Mouse (Mus musculus): Measurements from ENCODE around the gene Trpc4ap. TPM values are rescaled to one million over a fixed set of nuclear protein-coding genes. Genes with fewer than 3 reads are reported as not detected.

The Trpc4ap gene
- polyA plus RNA-seq, 1 experiment: 223 TPM

DNA sequence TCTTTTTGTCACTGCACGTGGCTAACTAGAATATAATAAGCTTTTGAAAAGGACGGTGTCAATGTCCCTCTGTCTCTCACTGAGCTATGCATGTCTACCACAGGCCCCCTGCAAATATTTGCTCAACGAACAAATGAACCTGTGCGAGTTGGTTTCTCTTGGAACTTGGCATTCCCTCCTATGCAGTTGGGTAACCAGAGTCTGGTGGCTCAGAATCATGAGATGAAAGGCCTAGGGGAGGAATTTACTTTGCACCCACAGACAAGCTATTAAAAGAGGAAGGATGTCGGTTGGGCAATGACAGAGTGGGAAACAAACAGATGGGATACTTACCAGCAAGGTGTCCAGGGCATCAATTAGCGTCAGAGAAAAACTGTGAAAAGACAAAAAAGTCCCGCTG, 34.1 kb upstream of the Trpc4ap start:
- no peak for DNase-seq
- Histone ChIP-seq H3K27me3 (ENCODE audit: control insufficient read depth, insufficient read depth, low read length) (no peaks in the 10 kb centered on the region), H3K27ac (ENCODE audit: insufficient read depth, low read length) (no peak overlapping the region), H3K4me3 (replicated peaks; ENCODE audit: insufficient read depth, low read depth, low read length) (no peak overlapping the region), H3K4me1 (ENCODE audit: control insufficient read depth, insufficient read depth, low read length) (no peaks in the 10 kb centered on the region)
- TF ChIP-seq POLR2A (IDR thresholded peaks at IDR 0.05; ENCODE audit: borderline replicate concordance, insufficient read depth, low read length) (no peak), CTCF (IDR thresholded peaks at IDR 0.05; ENCODE audit: borderline replicate concordance, insufficient read depth, low read depth, low read length) (no peak)
- WGBS: 82% methylated on average over 7 of the region's 7 CpGs

DNA sequence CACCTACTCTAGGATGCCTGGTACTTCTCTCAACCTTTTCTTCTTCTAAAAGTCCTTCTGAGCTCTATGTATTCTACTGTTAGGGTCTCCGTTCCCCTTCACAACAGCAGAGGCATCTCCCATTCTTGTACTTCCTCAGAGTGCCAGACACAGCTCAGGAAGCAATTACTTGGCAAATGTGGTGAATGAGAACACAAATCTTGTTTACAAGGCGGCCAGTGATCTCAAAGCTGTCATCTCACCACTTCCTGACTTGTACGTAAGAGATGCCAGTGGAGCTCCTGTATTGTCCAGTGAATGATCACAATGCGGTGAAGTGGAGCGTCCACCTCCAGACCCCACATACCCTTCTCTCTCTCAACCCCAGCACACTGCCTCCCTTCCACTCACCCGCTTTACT, 32.3 kb upstream of the Trpc4ap start:
- H3K27me3 ChIP-seq (ENCODE audit: control insufficient read depth, insufficient read depth, low read length): no peaks in the 10 kb centered on the region
- WGBS: 91% methylated on average over 6 of the region's 6 CpGs
- no peak for DNase-seq
- H3K27ac ChIP-seq (ENCODE audit: insufficient read depth, low read length): no peak overlapping the region
- no peak for TF ChIP-seq CTCF (IDR thresholded peaks at IDR 0.05; ENCODE audit: borderline replicate concordance, insufficient read depth, low read depth, low read length)
- no peak for TF ChIP-seq POLR2A (IDR thresholded peaks at IDR 0.05; ENCODE audit: borderline replicate concordance, insufficient read depth, low read length)
- no peaks in the 10 kb centered on the region for H3K4me1 ChIP-seq (ENCODE audit: control insufficient read depth, insufficient read depth, low read length)
- H3K4me3 ChIP-seq (replicated peaks; ENCODE audit: insufficient read depth, low read depth, low read length): no peak overlapping the region

DNA sequence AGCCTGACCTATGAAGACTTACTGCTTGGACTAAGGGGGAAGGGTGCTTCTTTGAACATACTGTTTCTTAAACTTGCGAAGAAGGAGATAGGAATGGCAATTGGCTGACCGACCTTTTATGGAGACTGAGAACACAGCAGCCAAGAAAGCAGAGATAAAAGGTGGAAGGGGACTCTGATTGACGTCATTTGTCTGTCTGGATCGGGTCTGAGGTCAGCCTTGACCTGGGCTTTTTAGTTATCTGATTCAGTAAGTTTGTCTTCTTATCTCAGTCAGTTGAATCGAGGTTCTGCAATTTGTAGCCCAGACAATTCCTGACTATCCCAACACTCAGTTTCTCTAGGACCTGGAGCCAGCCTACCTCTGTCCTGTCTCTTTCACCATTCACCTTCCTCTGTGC, 31.9 kb upstream of the Trpc4ap start:
- no peak overlapping the region for H3K27ac ChIP-seq (ENCODE audit: insufficient read depth, low read length)
- WGBS: 88% methylated on average over 5 of the region's 5 CpGs
- H3K4me1 ChIP-seq (ENCODE audit: control insufficient read depth, insufficient read depth, low read length): no peaks in the 10 kb centered on the region
- DNase-seq: no peak
- no peak overlapping the region for H3K4me3 ChIP-seq (replicated peaks; ENCODE audit: insufficient read depth, low read depth, low read length)
- no peaks in the 10 kb centered on the region for H3K27me3 ChIP-seq (ENCODE audit: control insufficient read depth, insufficient read depth, low read length)
- TF ChIP-seq CTCF (IDR thresholded peaks at IDR 0.05; ENCODE audit: borderline replicate concordance, insufficient read depth, low read depth, low read length) (no peak), POLR2A (IDR thresholded peaks at IDR 0.05; ENCODE audit: borderline replicate concordance, insufficient read depth, low read length) (no peak)

DNA sequence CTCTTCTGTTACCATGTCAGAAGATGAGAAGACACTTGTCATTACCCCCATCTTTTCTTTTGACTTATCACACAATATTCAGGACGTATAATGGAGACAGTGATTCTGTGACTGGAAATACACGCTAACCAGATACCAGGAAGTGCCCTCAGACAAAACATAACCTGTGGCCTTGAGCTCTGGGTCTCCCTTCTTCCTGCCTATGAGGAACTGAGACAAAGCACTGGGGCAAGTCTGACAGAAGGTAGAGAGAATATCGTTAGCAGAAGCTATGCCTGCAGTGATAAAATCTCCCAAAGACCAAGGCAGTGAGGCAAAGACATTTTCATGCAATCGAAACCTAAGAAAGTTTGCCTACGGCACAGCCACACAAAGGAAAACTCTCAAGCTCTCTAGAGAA, 28.4 kb upstream of the Trpc4ap start:
- H3K27me3 ChIP-seq (ENCODE audit: control insufficient read depth, insufficient read depth, low read length): no peaks in the 10 kb centered on the region
- no peaks in the 10 kb centered on the region for H3K4me1 ChIP-seq (ENCODE audit: control insufficient read depth, insufficient read depth, low read length)
- H3K4me3 ChIP-seq (replicated peaks; ENCODE audit: insufficient read depth, low read depth, low read length): no peak overlapping the region
- no peak overlapping the region for H3K27ac ChIP-seq (ENCODE audit: insufficient read depth, low read length)
- TF ChIP-seq CTCF (IDR thresholded peaks at IDR 0.05; ENCODE audit: borderline replicate concordance, insufficient read depth, low read depth, low read length) (no peak), POLR2A (IDR thresholded peaks at IDR 0.05; ENCODE audit: borderline replicate concordance, insufficient read depth, low read length) (no peak)
- 91% methylated on average over 5 of the region's 5 CpGs for WGBS
- DNase-seq: no peak

DNA sequence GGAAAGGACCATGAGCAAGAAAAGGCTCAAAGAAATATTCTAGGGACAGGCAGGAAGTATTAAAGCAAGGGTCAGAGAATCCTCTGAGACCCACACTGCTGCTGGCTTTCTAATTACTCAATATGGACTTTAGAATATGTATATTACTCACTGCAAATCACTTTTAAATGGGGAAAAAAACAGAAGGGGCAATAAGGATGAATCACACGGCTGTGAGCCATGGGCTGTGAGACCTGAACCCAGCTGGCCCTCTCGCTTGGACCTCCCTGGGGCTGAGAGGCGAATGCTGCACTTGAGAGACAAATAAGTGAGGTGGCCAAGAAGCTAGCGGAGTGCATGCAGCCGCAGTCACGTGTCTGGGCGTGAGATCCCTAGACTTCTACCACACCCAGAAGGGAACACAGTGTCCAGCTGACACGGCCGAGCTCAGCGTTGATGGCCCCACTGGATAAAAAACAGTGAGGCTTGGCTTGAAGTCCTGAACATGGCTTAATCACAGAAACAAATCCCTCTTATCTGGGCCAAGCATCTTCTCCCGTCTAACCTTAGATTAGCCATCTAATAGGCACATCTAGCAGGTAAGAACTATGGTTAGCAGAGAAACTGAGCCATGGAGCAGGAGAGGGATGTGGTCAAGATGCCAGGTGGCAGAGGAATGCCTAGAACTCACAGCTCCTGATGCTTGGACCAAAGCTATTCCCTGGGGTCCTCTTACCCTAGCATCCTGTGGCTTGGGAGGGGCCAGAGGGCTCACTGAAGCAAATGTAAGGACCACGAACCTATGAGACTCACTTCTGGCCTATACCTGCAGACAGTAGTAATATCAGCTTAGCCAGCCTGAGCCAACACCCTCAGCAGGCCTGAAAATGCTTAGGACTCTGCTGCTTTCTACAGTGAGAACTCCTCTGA, 25.2 kb upstream of the Trpc4ap start:
- DNase-seq: no peak
- WGBS: 73% methylated on average over 12 of the region's 12 CpGs
- no peak for TF ChIP-seq CTCF (IDR thresholded peaks at IDR 0.05; ENCODE audit: borderline replicate concordance, insufficient read depth, low read depth, low read length)
- TF ChIP-seq POLR2A (IDR thresholded peaks at IDR 0.05; ENCODE audit: borderline replicate concordance, insufficient read depth, low read length): no peak
- no peak overlapping the region for H3K4me3 ChIP-seq (replicated peaks; ENCODE audit: insufficient read depth, low read depth, low read length)
- H3K27ac ChIP-seq (ENCODE audit: insufficient read depth, low read length): no peak overlapping the region
- H3K27me3 ChIP-seq (ENCODE audit: control insufficient read depth, insufficient read depth, low read length): no peaks in the 10 kb centered on the region
- H3K4me1 ChIP-seq (ENCODE audit: control insufficient read depth, insufficient read depth, low read length): no peaks in the 10 kb centered on the region

DNA sequence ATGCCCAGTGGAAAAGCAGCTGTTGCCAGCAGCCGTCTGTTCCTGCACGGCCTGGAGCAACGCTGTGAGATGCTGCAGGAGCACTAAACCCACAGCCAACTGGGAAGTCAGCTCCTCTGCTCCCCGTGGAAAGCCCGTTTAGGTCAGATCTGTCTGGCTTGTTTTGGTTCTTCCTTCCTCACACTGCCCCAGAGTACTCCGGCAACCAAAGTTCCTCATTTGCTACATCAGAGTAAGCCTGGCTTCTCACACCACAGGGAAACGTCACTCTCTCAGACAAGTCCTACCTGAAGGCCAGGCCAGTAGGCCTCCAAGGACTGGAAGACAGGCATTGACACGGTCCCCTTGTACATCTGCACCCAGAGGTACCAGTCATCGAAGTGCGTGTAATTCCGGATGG, 18.4 kb upstream of the Trpc4ap start:
- Histone ChIP-seq H3K27ac (ENCODE audit: insufficient read depth, low read length) (no peak overlapping the region), H3K4me1 (ENCODE audit: control insufficient read depth, insufficient read depth, low read length) (0 out of 2 replicates have a peak, but pooled peaks cover 3% of the 10 kb centered on the region), H3K4me3 (replicated peaks; ENCODE audit: insufficient read depth, low read depth, low read length) (no peak overlapping the region), H3K27me3 (ENCODE audit: control insufficient read depth, insufficient read depth, low read length) (no peaks in the 10 kb centered on the region)
- TF ChIP-seq CTCF (IDR thresholded peaks at IDR 0.05; ENCODE audit: borderline replicate concordance, insufficient read depth, low read depth, low read length): no peak
- no peak for TF ChIP-seq POLR2A (IDR thresholded peaks at IDR 0.05; ENCODE audit: borderline replicate concordance, insufficient read depth, low read length)
- DNase-seq: no peak
- WGBS: 78% methylated on average over 11 of the region's 11 CpGs

DNA sequence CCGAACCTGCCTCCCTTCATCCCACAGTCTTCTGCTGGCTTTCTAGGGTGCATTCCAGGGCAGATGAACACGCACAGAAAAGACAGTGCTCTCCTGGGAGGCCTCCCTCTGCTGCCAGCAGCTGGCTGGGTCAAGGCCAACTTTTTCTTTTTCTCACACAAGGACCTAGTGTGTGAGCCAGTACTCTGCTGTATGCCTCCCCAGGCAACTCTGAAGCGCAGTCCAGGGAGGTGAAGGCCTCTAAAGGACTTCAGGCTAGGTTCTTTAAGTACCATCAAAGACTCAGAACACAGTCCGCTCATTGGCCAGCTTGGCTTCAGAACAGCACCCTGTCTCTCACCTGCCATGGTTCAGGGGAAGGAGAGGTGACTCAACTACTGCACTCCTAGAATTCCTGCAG, 15.1 kb upstream of the Trpc4ap start:
- Histone ChIP-seq H3K27ac (ENCODE audit: insufficient read depth, low read length) (no peak overlapping the region), H3K4me1 (ENCODE audit: control insufficient read depth, insufficient read depth, low read length) (0 out of 2 replicates have a peak, but pooled peaks cover 3% of the 10 kb centered on the region), H3K4me3 (replicated peaks; ENCODE audit: insufficient read depth, low read depth, low read length) (no peak overlapping the region), H3K27me3 (ENCODE audit: control insufficient read depth, insufficient read depth, low read length) (no peaks in the 10 kb centered on the region)
- 50% methylated on average over 4 of the region's 4 CpGs for WGBS
- no peak for DNase-seq
- TF ChIP-seq POLR2A (IDR thresholded peaks at IDR 0.05; ENCODE audit: borderline replicate concordance, insufficient read depth, low read length): no peak
- TF ChIP-seq CTCF (IDR thresholded peaks at IDR 0.05; ENCODE audit: borderline replicate concordance, insufficient read depth, low read depth, low read length): no peak

DNA sequence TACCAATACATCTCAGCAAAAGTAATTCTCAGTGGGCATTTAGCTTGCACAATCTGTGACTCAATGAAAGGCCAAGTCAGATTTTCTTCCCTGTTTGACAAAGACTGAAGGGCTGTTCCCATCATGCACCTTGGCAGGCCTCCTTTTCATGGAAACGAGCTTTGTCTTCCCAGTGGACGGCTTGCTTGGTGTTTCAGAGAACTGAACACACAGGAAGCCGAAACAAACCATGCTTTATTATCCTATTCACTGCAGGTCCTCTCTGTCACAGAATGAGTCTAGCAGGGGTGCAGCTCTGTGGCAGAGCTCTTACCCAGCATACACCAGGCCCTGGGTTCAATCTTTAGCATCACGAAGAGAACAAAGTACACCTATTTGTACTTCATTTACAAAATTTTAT, 11.4 kb upstream of the Trpc4ap start:
- TF ChIP-seq CTCF (IDR thresholded peaks at IDR 0.05; ENCODE audit: borderline replicate concordance, insufficient read depth, low read depth, low read length) (no peak), POLR2A (IDR thresholded peaks at IDR 0.05; ENCODE audit: borderline replicate concordance, insufficient read depth, low read length) (no peak)
- WGBS: 30% methylated on average over 4 of the region's 4 CpGs
- Histone ChIP-seq H3K27ac (ENCODE audit: insufficient read depth, low read length) (no peak overlapping the region), H3K4me3 (replicated peaks; ENCODE audit: insufficient read depth, low read depth, low read length) (no peak overlapping the region), H3K27me3 (ENCODE audit: control insufficient read depth, insufficient read depth, low read length) (no peaks in the 10 kb centered on the region), H3K4me1 (ENCODE audit: control insufficient read depth, insufficient read depth, low read length) (0 out of 2 replicates have a peak, but pooled peaks cover 3% of the 10 kb centered on the region)
- no peak for DNase-seq
